Mouse (Mus musculus) liver, adult 2 months (tissue): Measurements from ENCODE around the gene Tfb2m.

Source experiments
- CTCF ChIP-seq: fragments of 200-500 bp; IDR thresholded peaks from 2 replicates; pipeline ENCODE4 v1.5.1; 2011; ENCODE audit warnings: low read depth, low read length, control low read depth
- POLR2A ChIP-seq: fragments of 200-500 bp; IDR thresholded peaks from 2 replicates; pipeline ENCODE4 v1.6.1; 2011; ENCODE audit warnings: low read length, control low read depth; ENCODE audit not compliant: insufficient read depth; ENCODE audit errors: extremely low read depth

DNA sequence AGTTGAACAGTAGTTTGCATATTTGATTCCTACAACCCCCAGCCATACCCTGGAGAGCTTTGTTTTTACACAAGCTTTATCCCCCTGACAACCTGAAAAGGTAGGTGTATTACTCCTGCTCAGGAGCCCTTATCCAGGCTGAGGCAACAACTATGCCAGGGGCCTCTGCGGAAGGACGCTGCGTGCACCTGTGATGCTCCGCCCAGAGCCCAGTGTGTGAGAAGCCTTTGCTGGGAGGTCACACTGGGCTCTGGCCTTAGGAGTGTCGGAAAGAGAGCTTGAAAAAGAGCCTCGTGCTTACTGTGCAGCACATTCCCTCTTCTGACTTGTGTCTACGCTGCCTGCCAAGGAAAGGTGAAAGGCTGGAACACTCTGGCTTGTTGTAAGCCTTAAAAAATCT, 6.7 kb upstream of the Tfb2m start:
- TF ChIP-seq CTCF (no peak), POLR2A (no peak)
